Comparison of ENCODE assay signal across 24 mouse cellular contexts in the genomic region with DNA sequence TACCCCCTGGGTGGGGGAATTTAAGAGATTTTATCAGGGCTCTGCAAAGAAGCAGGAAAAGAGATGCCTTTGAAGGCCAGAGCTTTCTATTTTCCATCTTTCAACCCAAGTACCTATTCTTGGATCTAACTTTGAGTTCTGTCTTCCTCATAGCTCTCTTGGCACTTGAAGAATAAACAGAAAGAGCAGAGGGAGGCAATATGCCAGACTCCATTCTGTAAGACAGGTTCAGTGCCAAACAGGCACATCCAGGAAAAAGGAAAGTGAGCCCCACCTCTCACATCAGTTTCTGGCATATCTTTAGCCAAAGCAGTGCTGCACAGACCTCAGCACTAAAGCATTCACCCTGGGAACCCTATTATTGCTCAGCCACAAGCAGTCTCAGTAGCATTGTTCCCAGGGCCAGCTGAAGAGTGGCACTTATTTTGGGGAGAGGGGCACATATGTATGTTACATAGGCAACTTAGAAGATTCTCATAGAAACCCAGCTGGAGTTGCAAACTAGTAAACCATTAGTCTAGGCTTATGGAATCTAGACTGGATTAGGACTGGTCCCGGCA.
DNase-seq lines count a peak whose midpoint lies in the region; ATAC-seq lines count a peak whose summit lies in the region.
"Had no signal": no experiment of that assay in that cellular context is flagged by ENCODE, and none has a peak within 500 bp of the region (broad histone marks: within the 10 kb centered on the region; RNA-seq: fewer than 3 reads in every experiment).

No protein-coding gene starts in this region.

- H3K27me3 ChIP-seq in forebrain, embryonic 13.5 days: no peaks in the 10 kb centered on the region
- H3K27me3 ChIP-seq in forebrain, embryonic 10.5 days (ENCODE audit: poor library complexity, severe bottlenecking): no peaks in the 10 kb centered on the region
- H3K27me3 ChIP-seq: embryonic facial prominence, embryonic 12.5 days; kidney, embryonic 15.5 days; limb, embryonic 12.5 days; liver, embryonic 12.5 days had no signal

- H3K27ac ChIP-seq in forebrain, embryonic 13.5 days: no peak overlapping the region
- no peak overlapping the region for H3K27ac ChIP-seq in forebrain, embryonic 10.5 days
- H3K27ac ChIP-seq: embryonic facial prominence, embryonic 12.5 days; heart, adult 2 months; kidney, embryonic 15.5 days; limb, embryonic 12.5 days; liver, embryonic 12.5 days had no signal

- ATAC-seq in forebrain, embryonic 13.5 days: peak; percentile 65
- ATAC-seq: CD4-positive, CD25-positive, alpha-beta regulatory T cell, adult 4 months; liver, embryonic 12.5 days had no signal

- intact Hi-C loops in heart, postnatal 10 days (cut with DNase I): no loop called here

- no peaks in the 10 kb centered on the region for H3K4me1 ChIP-seq in forebrain, embryonic 13.5 days
- no peaks in the 10 kb centered on the region for H3K4me1 ChIP-seq in forebrain, embryonic 10.5 days
- H3K4me1 ChIP-seq: embryonic facial prominence, embryonic 12.5 days; kidney, embryonic 15.5 days; limb, embryonic 12.5 days; liver, embryonic 12.5 days had no signal

- H3K4me3 ChIP-seq in forebrain, embryonic 13.5 days: no peak overlapping the region
- no peak overlapping the region for H3K4me3 ChIP-seq in forebrain, embryonic 10.5 days
- H3K4me3 ChIP-seq: embryonic facial prominence, embryonic 12.5 days; heart, adult 2 months; kidney, embryonic 15.5 days; limb, embryonic 12.5 days; liver, embryonic 12.5 days had no signal

- H3K9me3 ChIP-seq in forebrain, embryonic 13.5 days (replicated peaks): no peaks in the 10 kb centered on the region
- no peaks in the 10 kb centered on the region for H3K9me3 ChIP-seq in forebrain, embryonic 10.5 days
- H3K9me3 ChIP-seq: embryonic facial prominence, embryonic 12.5 days; kidney, embryonic 15.5 days; limb, embryonic 12.5 days; liver, embryonic 12.5 days had no signal

- no peaks in the 10 kb centered on the region for H3K36me3 ChIP-seq in forebrain, embryonic 13.5 days (ENCODE audit: poor library complexity, severe bottlenecking)
- no peaks in the 10 kb centered on the region for H3K36me3 ChIP-seq in forebrain, embryonic 10.5 days (replicated peaks)
- H3K36me3 ChIP-seq: embryonic facial prominence, embryonic 12.5 days; kidney, embryonic 15.5 days; limb, embryonic 12.5 days; liver, embryonic 12.5 days had no signal

- 85% methylated on average over 1 of the region's 1 CpGs for WGBS in forebrain, embryonic 13.5 days
- 90% methylated on average over 1 of the region's 1 CpGs for WGBS in forebrain, embryonic 10.5 days

- H3K4me2 ChIP-seq in forebrain, embryonic 13.5 days: no peak overlapping the region
- H3K4me2 ChIP-seq: embryonic facial prominence, embryonic 12.5 days; kidney, embryonic 15.5 days; limb, embryonic 12.5 days; liver, embryonic 12.5 days had no signal

- no peak overlapping the region for H3K9ac ChIP-seq in forebrain, embryonic 13.5 days
- H3K9ac ChIP-seq: embryonic facial prominence, embryonic 12.5 days; kidney, embryonic 15.5 days; limb, embryonic 12.5 days; liver, embryonic 12.5 days had no signal

- DNase-seq in forebrain, embryonic 10.5 days (ENCODE audit: extremely low spot score, low spot score): no peak
- DNase-seq in heart, postnatal 10 days: peak; percentile 0
- DNase-seq in heart, adult 8-10 months (ENCODE audit: low spot score): no peak
- DNase-seq in lung, postnatal 36 days: peak; percentile 2
- DNase-seq in lung, postnatal 25 days (ENCODE audit: low spot score): no peak
- peak; percentile 7 for DNase-seq in skeletal muscle tissue, adult 2 months (ENCODE audit: low read depth, low spot score)
- DNase-seq: adrenal gland, postnatal 25 days; cerebellum, adult 11 months; cerebellum, adult 9-11 months; gastrocnemius, postnatal 25 days; heart, adult 2 months; heart, postnatal 36 days; kidney, adult 11 months; kidney, postnatal 36 days; layer of hippocampus, postnatal 36 days; lung, postnatal 4 days; right cerebral cortex, postnatal 14 days; spleen, adult 18-20 months had no signal

Comparison
In these comparisons a context has a peak if more than half of its experiments do, and no peak if none do; other contexts are left out.
1. DNase-seq: peak in heart, postnatal 10 days (2 of 2), lung, postnatal 36 days (single experiment) and skeletal muscle tissue, adult 2 months (single experiment); none in forebrain, embryonic 10.5 days (single experiment), heart, adult 8-10 months (single experiment) and lung, postnatal 25 days (single experiment).